Mouse (Mus musculus) liver, postnatal 0 days (tissue): ENCODE results near the gene Slc16a10. TPM values are rescaled to one million over a fixed set of nuclear protein-coding genes. Genes with fewer than 3 reads are reported as not detected.
A peak's percentile ranks its signal among the peaks of the same experiment; 100 is the strongest.

ENCODE experiments used
- ATAC-seq: fragments of 200-750 bp; cut with Nextera tagmentation; 2 replicates; pipeline ENCODE4 v1.8.0; 2017; ENCODE audit warnings: mild to moderate bottlenecking, moderate library complexity
- DNase-seq: peaks from one replicate; pipeline ENCODE4 v3.0.0-alpha.2; 2016
- H3K27ac ChIP-seq: fragments of 300-500 bp; sonication (generic); 2 replicates; pipeline ENCODE4 v1.5.1; 2014; ENCODE audit warnings: antibody characterized with exemption, moderate library complexity, mild to moderate bottlenecking, low read depth
- H3K27me3 ChIP-seq: fragments of 300-500 bp; sonication (generic); 2 replicates; pipeline ENCODE4 v1.6.1; 2014; ENCODE audit warnings: low read length, control low read depth, mixed read lengths; ENCODE audit not compliant: insufficient read depth
- H3K36me3 ChIP-seq: fragments of 300-500 bp; sonication (generic); replicated peaks from 2 replicates; pipeline ENCODE4 v1.6.1; 2014; ENCODE audit warnings: mild to moderate bottlenecking, control low read depth, low read length, moderate library complexity, mixed read lengths; ENCODE audit not compliant: insufficient read depth
- H3K4me1 ChIP-seq: fragments of 300-500 bp; sonication (generic); 2 replicates; pipeline ENCODE4 v1.6.1; 2014; ENCODE audit warnings: antibody characterized with exemption, mild to moderate bottlenecking, control low read depth; ENCODE audit not compliant: insufficient read depth
- H3K4me2 ChIP-seq: fragments of 300-500 bp; sonication (generic); 2 replicates; pipeline ENCODE4 v1.6.1; 2014; ENCODE audit warnings: low read depth, mild to moderate bottlenecking, low read length, moderate library complexity, mixed read lengths
- H3K4me3 ChIP-seq: fragments of 300-500 bp; sonication (generic); 2 replicates; pipeline ENCODE4 v1.5.1; 2014; ENCODE audit warnings: low read depth, low read length
- H3K9ac ChIP-seq: fragments of 300-500 bp; sonication (generic); replicated peaks from 2 replicates; pipeline ENCODE4 v1.6.1; 2014; ENCODE audit warnings: mild to moderate bottlenecking, moderate library complexity
- H3K9me3 ChIP-seq: fragments of 300-500 bp; sonication (generic); 2 replicates; pipeline ENCODE4 v1.6.1; 2016; ENCODE audit warnings: mild to moderate bottlenecking, control low read depth, low read length, mixed read lengths
- CTCF ChIP-seq: sonication (generic); IDR thresholded peaks from 2 replicates; pipeline ENCODE4 v1.5.1; 2016; ENCODE audit warnings: antibody characterized with exemption, low read depth
- EP300 ChIP-seq: IDR thresholded peaks from 2 replicates; pipeline ENCODE4 v1.6.1; 2016; ENCODE audit warnings: antibody characterized with exemption, low read depth, mild to moderate bottlenecking
- WGBS: fragments of 180-500 bp; shearing (Covaris S2); extraction: QIAGEN DNeasy Blood & Tissue Kit; methylation state at CpG from one replicate; pipeline ENCODE4 v1.1.7; 2014; ENCODE audit not compliant: insufficient replicate concordance; 5-methylcytosine and 5-hydroxymethylcytosine counted together
- polyA plus RNA-seq: library from polyadenylated mRNA; unstranded; fragments of >200 nt; fragmentation: Nextera tagmentation; extraction: Ambion mirVana; gene quantifications from 2 replicates; pipeline ENCODE4 v1.2.1, GENCODE M21; 2015

The Slc16a10 gene
- polyA plus RNA-seq, 1 experiment from 2014 or later, result 22.1 TPM

GRCm38 (mm10) chr10:39991155-39991554 is 150.9 kb downstream of the Slc16a10 start:
- Histone ChIP-seq H3K27me3 (no peaks in the 10 kb centered on the region), H3K4me2 (0 out of 2 replicates have a peak overlapping the region, but pooled peaks have one; percentile 14), H3K36me3 (no peaks in the 10 kb centered on the region), H3K4me1 (no peaks in the 10 kb centered on the region), H3K4me3 (no peak overlapping the region), H3K27ac (no peak overlapping the region), H3K9me3 (no peaks in the 10 kb centered on the region), H3K9ac (no peak overlapping the region)
- DNase-seq (no peak), ATAC-seq (no peak)
- no peak for TF ChIP-seq CTCF
- peak; percentile 81 for TF ChIP-seq EP300
- 19% methylated on average over 4 of the region's 4 CpGs for WGBS

DNA sequence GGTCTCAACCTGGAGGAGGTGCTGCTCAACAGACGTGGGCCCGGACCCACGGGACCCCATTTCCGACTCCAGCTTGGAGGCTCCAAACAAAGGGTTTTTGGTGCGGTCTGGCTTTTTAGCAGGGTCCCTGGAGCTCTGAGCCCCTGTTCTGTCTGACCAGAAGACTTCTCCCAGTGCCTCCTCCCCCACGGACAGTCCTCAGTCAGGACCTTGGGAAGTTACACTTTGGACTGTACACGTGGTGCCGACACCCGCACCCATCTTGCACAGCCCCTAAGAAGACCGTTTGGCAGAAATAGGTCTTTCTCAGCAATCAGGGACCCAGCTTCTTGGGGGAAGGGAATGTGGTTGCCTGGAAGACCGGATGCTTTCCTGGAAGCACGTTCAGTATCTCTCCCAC is 155.6 kb downstream of the Slc16a10 start, which contains the start of gene Mfsd4b5:
Gene Mfsd4b5, minus strand, starts transcription at position 181 of the 400 bp plus-strand sequence.
- Histone ChIP-seq H3K9ac (no peak within 1 kb of the TSS), H3K27me3 (no peaks in the 10 kb centered on the region), H3K4me1 (no peaks in the 10 kb centered on the region), H3K36me3 (no peaks in the 10 kb centered on the region), H3K9me3 (no peaks in the 10 kb centered on the region), H3K4me3 (no peak within 1 kb of the TSS), H3K27ac (no peak within 1 kb of the TSS), H3K4me2 (no peak within 1 kb of the TSS)
- no peak for DNase-seq
- TF ChIP-seq EP300 (no peak), CTCF (no peak)
- WGBS, result 83% methylated on average over 12 of the region's 12 CpGs
- ATAC-seq, result no peak

Other genes starting within 250 kb of the Slc16a10 start
- gene Mfsd4b4, start 243.0 kb downstream of the Slc16a10 start, polyA plus RNA-seq, result 1.4 and 1.6 TPM in 2 replicates
- gene Mfsd4b2, start 215.3 kb downstream of the Slc16a10 start, polyA plus RNA-seq, result not detected in 2 replicates
- gene Mfsd4b3, start 182.1 kb downstream of the Slc16a10 start, polyA plus RNA-seq, result 4.8 and 5.5 TPM in 2 replicates
- gene Mfsd4b5, start 155.6 kb downstream of the Slc16a10 start, polyA plus RNA-seq, result 0.06 and 0.09 TPM in 2 replicates
- gene Mfsd4b1, start 117.0 kb downstream of the Slc16a10 start, polyA plus RNA-seq, result 6.0 and 6.1 TPM in 2 replicates
- gene Rpf2, start 104.8 kb upstream of the Slc16a10 start, polyA plus RNA-seq, result 23.7 and 24.1 TPM in 2 replicates
- 23.7 and 28.3 TPM in 2 replicates for gene Gtf3c6, start 115.8 kb upstream of the Slc16a10 start, polyA plus RNA-seq
- gene Amd1, start 159.9 kb upstream of the Slc16a10 start, polyA plus RNA-seq, result 25.5 and 29.1 TPM in 2 replicates
- gene Cdk19, start 197.3 kb upstream of the Slc16a10 start, polyA plus RNA-seq, result 2.5 and 2.8 TPM in 2 replicates